Mouse (Mus musculus) bone marrow macrophage, adult 2 months (primary cell): ENCODE measurements around the gene Lrsam1. TPM values are rescaled to one million over a fixed set of nuclear protein-coding genes. Genes with fewer than 3 reads are reported as not detected.

Experiments used
- H3K27ac ChIP-seq: 2 replicates; pipeline ENCODE4 v1.5.1; 2012; ENCODE audit warnings: low read depth, low read length; ENCODE audit not compliant: insufficient read depth
- H3K4me1 ChIP-seq: 2 replicates; pipeline ENCODE4 v1.6.1; 2012; ENCODE audit warnings: low read length; ENCODE audit not compliant: control insufficient read depth, insufficient read depth
- H3K4me3 ChIP-seq: 2 replicates; pipeline ENCODE4 v1.5.1; 2012; ENCODE audit warnings: mild to moderate bottlenecking, low read length, moderate library complexity; ENCODE audit not compliant: insufficient read depth
- CTCF ChIP-seq: IDR thresholded peaks from 2 replicates; pipeline ENCODE4 v1.5.1; 2012; ENCODE audit warnings: low read depth, mild to moderate bottlenecking, low read length, moderate library complexity
- POLR2A ChIP-seq: IDR thresholded peaks from 2 replicates; pipeline ENCODE4 v1.6.1; 2012; ENCODE audit warnings: mild to moderate bottlenecking, low read depth, low read length, borderline replicate concordance
- polyA plus RNA-seq: library from polyadenylated mRNA; stranded (reverse); fragments of >200 nt; gene quantifications from 2 replicates; pipeline ENCODE4 v1.2.4, GENCODE M21; 2012; ENCODE audit not compliant: missing spikeins, insufficient read depth, insufficient read length

The Lrsam1 gene
- polyA plus RNA-seq, 1 experiment: 12.0 TPM

- no peak overlapping the region for H3K4me3 ChIP-seq
- TF ChIP-seq POLR2A (no peak), CTCF (no peak)
- peaks cover 45% of the 10 kb centered on the region for H3K4me1 ChIP-seq
- no peak overlapping the region for H3K27ac ChIP-seq
Observed at GRCm38 (mm10) chr2:32904637-32905036, 56.8 kb downstream of the Lrsam1 start.

- Histone ChIP-seq H3K4me3 (no peak overlapping the region), H3K27ac (no peak overlapping the region), H3K4me1 (peaks cover 57% of the 10 kb centered on the region)
- TF ChIP-seq POLR2A: no peak
- no peak for TF ChIP-seq CTCF
Observed at GRCm38 (mm10) chr2:32903470-32903869, 57.9 kb downstream of the Lrsam1 start.

GRCm38 (mm10) chr2:32902126-32902525 is 59.3 kb downstream of the Lrsam1 start:
- H3K27ac ChIP-seq: no peak overlapping the region
- H3K4me1 ChIP-seq: peaks cover 66% of the 10 kb centered on the region
- TF ChIP-seq POLR2A (no peak), CTCF (no peak)
- no peak overlapping the region for H3K4me3 ChIP-seq

DNA sequence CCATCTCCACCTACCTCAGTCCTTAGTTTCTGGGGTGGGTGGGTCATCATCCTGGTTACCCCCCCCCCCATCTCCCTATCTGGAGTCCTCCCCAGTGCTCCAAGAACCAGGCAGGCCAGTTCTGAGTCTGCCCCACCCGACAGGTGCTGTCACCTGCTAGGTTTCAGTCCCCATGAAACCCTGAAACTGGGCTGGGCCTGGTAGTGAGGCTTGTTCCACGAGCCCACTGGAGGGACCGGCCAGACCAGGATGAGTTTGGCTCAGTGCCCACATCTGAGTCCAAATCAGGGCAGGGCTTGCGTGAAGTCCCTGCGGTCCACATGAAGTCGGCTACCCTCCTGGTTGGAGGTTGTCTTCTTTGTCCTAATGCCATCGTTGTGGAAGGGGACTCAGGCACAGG is 62.4 kb downstream of the Lrsam1 start:
- Histone ChIP-seq H3K27ac (peak overlapping the region; percentile 53; the same call in 1 of the 2 replicates), H3K4me1 (peaks cover 73% of the 10 kb centered on the region), H3K4me3 (no peak overlapping the region)
- TF ChIP-seq POLR2A: no peak
- no peak for TF ChIP-seq CTCF

- Histone ChIP-seq H3K27ac (peak overlapping the region; percentile 69), H3K4me3 (0 out of 2 replicates have a peak overlapping the region, but pooled peaks have one; percentile 2), H3K4me1 (peaks cover 88% of the 10 kb centered on the region)
- TF ChIP-seq CTCF (no peak), POLR2A (no peak)
Observed at GRCm38 (mm10) chr2:32896507-32897147, 64.8 kb downstream of the Lrsam1 start.

- no peak for TF ChIP-seq CTCF
- TF ChIP-seq POLR2A: no peak
Observed at GRCm38 (mm10) chr2:32895606-32896106, 65.8 kb downstream of the Lrsam1 start.

DNA sequence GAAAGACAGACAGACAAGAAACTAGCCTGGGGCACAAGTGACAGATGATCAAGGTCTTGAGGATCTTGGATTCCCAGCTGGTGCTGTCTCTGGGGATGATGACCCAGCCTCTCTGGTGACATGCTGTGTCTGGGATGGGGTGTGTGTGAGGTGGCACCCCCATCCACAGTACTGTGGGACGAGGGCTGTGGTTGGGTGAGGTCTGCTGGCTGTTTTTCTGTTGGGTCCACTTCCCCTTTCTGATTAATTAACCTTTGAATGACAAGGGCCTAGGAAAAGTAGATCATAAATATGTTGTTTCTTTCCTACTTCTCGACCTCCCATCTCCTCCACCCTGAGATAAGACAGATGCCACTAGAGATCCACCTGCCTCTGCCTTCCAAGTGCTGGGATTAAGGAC is 67.3 kb downstream of the Lrsam1 start:
- TF ChIP-seq POLR2A (no peak), CTCF (no peak)
- H3K4me1 ChIP-seq: peaks cover 92% of the 10 kb centered on the region
- H3K27ac ChIP-seq: peak overlapping the region; percentile 47
- H3K4me3 ChIP-seq: no peak overlapping the region

More at GRCm38 (mm10) chr2:32895606-32896106, 65.8 kb downstream of the Lrsam1 start:
- peaks cover 92% of the 10 kb centered on the region for H3K4me1 ChIP-seq
- no peak overlapping the region for H3K4me3 ChIP-seq
- peak overlapping the region; percentile 69 for H3K27ac ChIP-seq

DNA sequence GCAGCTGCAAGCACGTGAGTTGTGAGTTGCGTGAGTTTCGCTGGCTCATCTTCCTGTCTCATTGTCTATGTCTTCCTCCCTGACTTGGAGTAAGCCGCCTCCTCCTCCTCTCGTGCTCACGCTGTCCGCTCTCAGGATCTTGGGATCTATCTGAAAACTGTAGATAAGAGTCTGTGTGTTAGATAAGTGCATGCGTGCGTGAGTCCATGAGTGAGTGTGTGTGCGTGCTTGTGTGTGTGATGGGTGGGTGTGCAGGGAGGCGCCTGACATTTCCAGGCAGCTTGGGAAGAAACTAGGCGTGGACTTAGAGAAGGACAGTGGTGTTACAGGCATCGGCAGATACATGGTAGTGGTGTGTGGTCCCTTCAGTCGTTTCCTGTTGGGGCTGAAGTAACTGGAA is 68.9 kb downstream of the Lrsam1 start:
- Histone ChIP-seq H3K4me1 (peaks cover 90% of the 10 kb centered on the region), H3K27ac (no peak overlapping the region; the same call in 1 of the 2 replicates)

DNA sequence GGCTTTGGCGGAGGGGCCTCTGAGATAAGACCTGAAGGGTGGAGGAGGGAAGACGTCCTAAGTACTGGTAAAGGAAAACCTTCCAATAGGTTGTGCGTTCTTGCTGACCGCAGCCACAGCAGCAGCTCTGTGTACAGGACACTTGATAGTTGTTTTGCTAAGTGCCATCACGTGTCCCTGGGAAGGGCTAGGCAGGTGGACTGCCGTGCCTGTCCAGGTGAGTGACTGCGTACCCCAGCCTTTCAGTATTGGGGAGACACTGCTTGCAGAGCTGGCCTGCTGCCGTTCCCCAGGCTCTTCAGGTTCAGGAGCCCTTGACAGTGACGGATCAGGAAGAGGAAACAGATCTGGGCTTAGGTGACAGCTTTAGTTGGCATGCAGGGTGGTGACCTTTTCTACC is 70.1 kb downstream of the Lrsam1 start:
- no peak for TF ChIP-seq POLR2A
- TF ChIP-seq CTCF: no peak
- Histone ChIP-seq H3K27ac (no peak overlapping the region), H3K4me1 (peaks cover 84% of the 10 kb centered on the region), H3K4me3 (no peak overlapping the region)

More for the DNA sequence above, 68.9 kb downstream of the Lrsam1 start:
- TF ChIP-seq CTCF (no peak), POLR2A (no peak)
- H3K4me3 ChIP-seq: no peak overlapping the region

- no peak for TF ChIP-seq POLR2A
- no peak for TF ChIP-seq CTCF
- Histone ChIP-seq H3K27ac (no peak overlapping the region), H3K4me1 (peaks cover 85% of the 10 kb centered on the region), H3K4me3 (no peak overlapping the region)
Observed at GRCm38 (mm10) chr2:32890280-32890679, 71.1 kb downstream of the Lrsam1 start.
